Mouse (Mus musculus) right cerebral cortex, adult 18-20 months (tissue): Measurements from ENCODE around the gene Adad2.

Experiments used
- DNase-seq: peaks from one replicate; pipeline ENCODE4 v3.0.0; 2022; ENCODE audit warnings: mixed read lengths

Adad2 gene

DNA sequence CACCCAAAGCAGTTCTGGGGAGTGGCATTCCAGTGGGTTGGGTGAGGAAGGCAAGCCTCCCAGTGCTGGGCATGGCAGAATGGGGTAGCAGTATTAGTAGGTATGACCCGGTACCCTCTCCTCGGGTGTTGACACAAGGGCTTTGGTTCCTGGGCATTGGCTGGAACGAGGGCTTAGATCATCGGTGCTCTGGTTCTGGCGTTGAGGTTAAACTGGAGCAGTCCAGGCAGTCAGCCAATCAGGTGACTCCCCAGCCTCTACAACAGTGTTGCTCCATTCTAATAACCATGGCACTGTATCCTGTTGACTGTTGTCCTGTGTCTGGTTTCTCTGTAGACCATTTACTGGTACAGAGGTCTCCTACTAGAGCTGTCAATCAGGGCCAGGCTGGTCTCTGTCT lies 5.0 kb downstream of the Adad2 start:
- no peak for DNase-seq

DNA sequence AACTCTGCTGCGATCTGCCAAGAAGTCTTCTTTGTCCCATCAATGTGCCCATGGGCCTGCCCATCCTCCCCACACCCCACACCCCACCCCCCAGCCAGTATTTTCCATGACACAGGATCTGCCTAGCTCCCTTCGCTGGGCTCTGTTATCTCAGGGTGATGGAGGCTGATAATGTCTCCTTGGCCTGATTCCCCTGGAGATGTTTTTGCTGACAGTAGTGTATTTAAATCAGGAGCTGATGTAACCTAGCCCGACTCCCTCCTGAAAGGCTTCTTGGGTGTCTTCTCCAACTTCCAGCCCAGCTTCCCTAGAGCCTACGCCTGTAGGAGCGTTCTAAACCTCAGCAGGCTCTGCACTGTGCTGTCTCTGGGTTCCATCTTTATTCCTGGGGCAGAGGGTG lies 6.3 kb downstream of the Adad2 start:
- no peak for DNase-seq

DNA sequence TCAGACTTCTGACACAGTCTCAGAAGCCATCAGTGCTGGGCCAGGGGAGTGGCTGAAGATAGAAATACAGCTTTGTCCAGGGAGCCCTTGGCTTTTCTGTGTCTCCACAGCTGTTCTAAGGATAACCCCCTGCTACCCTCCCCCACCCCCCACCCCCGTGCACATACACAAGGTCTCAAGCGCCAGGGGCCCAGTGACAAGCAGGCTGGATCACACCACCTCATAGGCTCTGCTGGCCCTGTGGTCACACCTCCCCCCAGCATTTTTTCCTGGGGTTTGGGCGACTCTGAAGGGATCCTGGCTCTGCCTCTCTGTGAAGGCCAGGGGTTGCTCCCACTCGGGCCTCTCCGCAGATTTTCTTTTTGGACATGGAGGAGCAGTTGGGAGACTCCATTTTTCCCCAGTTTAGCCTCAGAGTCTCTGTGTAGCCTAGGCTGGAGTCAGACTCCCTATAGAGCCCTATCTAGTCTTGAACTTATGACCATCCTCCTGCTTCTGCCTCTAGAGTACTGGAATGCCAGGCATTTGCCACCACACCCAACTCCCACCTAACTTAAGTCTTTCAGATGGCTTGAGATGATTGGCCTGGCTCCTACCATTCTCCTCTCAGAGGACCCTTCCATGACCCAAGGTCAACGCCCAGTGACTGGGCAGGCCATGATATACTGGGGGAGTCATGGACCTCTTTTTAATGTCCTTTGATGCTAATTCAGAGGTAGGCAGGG lies 7.7 kb downstream of the Adad2 start:
- DNase-seq, result no peak

DNA sequence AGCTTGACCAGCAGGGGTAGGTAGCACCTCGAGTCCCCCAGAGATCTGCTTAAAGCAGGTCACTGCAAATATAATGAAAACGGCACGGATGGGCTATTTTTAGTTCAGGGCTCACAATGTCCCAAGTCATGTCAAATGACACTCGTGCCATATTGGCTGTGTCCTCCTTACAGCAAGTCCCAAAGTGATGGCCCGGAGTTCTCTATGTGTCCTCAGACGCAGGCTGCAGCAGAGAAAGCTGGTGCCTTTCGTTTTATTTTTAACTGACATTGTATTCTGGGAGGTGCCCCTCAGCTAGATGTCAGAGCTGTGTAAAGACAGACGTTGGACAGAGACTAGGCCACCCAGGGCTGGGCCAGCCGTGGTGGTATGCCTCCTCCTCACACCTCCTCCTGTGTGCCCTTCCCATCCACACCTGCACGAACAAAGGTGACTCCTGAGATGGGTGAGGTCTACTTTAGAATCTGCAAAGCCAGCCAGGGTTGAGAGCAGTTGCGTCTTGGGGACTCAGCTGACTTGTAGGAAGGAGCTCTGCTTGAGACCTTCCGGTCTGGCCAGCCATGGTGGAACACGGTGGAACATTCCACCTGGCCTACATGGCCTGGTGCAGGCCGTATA lies 8.4 kb downstream of the Adad2 start:
- no peak for DNase-seq

DNA sequence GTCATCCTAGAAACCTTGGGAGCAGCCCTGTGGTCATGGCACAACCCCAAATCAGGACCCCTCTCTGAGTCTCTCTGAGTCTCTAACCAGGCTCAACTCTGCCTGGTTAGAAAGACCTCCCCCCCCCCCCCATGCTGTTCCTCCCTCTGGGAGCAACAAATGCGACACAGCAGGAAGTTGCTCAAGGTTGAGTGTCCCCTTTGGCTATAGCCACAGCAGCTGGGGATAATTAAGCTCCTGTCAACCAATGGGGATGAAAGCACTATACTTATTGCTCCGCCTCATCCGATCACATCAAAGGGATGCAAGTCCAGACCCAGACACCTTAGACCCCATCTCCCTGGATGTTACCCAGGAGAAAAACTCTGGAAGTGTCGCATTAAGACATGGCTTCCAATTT lies 10.0 kb downstream of the Adad2 start:
- no peak for DNase-seq

DNA sequence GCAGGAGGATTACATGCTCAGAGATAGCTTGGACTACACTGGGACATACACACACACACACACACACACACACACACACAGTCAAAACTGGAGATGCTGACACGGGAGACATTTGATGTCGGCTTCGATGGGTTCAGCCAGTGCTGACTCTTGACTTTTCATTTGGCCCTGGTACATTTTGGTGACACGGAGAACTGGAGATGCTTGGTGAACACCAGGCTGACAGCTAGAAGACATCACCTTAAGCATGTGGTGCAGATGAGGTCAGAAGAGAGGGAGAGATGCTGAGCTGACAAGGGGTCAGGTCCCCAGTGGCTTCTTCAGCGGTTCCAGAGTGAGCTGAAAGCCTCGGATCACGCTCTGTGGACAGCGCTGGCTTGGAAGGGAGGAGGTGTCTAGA lies 10.5 kb downstream of the Adad2 start:
- DNase-seq, result no peak

DNA sequence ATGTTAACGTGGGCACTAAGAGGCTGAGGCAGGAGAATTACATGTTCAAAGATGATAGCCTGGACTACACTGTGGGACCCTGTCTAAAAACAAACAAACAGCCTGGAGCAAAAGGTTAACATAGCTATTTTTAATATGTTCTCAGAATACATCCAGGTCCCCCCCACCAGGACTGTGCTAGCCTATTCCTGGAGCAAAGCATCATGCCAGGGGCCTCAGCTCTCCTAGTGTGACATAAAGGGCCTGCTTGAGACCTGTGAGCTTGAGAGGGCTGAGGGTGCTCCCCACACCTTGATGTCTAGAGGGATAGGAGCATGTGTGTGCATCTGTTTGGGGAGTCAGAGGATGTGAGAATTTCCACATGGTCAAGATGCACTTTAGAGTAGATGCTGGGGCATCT lies 11.2 kb downstream of the Adad2 start:
- no peak for DNase-seq

DNA sequence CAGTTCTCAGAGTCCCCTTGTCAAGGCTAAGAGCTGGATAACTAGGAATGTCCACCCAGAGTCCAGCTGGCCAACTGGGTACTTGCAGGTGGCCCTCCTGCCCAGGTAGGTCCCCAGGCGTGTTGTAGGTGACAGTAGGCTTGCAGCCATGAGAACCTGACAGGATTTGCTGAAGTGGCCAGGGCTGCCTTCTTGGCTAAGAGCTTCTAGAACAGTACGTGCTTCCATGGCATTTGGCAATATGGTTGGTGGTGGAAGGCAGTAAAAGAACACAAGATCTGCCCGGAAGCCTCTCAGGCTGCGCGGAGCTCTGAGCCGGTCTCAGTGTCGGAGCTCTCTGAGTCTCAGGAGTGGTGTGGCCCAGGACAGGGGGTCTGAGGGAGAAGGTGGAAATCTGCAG lies 12.4 kb downstream of the Adad2 start:
- no peak for DNase-seq

DNA sequence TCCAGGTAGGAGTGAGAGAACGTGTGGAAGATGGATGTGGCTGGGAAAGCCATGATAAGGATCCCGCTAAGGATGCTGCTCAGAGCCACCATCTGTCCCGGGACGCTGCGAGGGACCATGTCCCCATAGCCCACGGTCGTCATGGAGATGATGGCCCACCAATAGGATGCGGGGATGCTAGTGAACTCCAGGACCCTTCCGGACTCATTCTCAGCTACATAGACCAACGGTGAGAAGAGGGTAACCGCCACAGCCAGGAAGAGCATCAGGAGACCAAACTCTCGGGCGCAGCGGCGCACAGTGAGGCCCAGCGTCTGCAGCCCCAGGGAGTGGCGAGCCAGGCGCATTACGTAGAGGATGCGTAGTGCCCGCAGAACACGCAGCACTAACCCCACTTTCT lies 13.2 kb downstream of the Adad2 start:
- DNase-seq, result no peak

DNA sequence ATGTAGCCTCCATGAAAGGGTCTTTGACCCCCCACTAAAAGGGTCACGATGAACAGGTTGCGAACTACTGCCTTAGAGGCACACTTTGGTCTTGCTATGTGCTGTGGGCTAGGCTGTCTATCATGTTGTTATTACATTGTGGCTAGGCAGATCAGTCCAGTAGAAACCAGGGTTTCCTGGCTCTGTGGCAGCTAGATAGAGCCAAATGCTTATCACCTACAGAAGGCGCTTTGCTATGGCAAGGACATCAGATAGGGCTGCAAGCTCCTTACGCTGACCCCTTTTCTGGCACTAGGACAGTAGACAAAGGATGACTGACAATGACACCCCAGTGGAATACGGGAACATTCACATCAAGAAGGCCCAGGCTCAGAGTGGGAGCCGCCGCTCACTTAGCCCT lies 14.7 kb downstream of the Adad2 start:
- no peak for DNase-seq

DNA sequence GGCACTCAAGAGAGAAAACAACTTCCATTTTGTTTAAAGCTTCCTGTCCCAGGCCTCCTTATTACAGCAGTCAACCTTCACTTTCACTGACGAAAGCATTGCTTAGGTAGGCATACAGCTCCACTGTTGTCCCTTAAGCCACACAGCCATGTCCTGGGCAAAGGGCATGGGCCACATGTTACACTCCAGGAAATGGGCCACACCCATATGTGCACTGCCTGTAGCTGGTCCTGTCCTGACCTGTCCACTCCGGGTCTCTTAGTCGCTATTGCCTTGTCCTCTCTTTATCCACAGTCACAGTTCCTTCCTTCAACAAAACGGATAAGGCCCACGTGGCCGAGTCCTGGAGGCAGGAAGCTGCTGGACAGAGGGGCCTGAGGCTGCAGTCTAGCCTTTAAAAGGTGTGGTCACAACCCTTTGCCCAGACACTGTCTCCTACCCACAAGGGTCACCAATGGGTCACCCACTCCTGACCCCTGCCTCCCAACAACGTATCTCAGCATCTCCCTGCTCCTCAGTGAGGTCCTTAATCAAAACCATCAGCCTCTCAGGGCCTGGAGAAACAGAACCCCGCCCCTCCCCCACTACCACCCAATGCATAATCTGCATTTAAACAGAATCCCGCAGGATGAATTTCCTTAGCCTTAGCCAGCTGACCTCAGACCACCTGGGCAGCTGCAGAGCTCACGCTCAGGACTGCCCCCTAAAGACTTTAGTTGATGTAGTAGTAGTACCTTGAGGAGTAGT lies 15.2 kb downstream of the Adad2 start:
- DNase-seq, result no peak

DNA sequence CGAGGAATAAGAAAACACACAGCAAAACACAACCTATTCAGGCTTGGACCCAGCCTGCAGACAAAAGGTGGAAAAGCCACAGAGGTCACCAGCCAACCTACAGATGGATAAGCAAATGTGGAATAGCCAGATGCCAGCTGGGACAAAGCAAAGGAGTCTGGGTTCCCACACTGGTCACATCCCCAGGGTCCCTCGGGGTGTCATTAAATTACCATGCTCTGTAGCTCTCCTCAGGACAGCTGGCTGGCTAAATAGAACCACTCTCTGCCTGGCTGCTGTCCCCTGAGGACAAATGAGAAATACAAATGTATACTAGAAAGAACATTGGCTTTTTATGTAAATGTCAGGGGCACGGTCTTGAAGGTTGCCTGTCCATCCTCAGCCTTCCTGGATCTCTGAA lies 18.3 kb downstream of the Adad2 start:
- DNase-seq, result no peak

DNA sequence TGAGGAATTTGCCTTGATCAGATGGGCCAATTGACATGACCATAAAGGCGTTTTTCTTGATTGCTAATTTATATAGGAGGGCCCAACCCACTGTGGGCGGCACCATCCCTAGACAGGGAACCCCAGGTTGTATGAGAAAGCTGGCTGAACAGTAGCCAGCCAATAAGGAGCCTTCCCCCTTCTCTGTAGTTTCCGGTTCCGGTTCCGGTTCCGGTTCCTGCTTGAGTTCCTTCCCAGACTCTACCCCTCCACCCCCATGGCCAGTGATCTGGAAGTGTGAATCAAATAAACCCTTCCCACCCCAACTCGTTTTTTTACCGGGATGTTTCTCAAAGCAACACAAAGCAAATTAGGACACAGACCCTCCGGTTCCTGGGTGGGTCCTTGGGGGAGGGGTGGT lies 19.7 kb downstream of the Adad2 start:
- DNase-seq, result no peak

DNA sequence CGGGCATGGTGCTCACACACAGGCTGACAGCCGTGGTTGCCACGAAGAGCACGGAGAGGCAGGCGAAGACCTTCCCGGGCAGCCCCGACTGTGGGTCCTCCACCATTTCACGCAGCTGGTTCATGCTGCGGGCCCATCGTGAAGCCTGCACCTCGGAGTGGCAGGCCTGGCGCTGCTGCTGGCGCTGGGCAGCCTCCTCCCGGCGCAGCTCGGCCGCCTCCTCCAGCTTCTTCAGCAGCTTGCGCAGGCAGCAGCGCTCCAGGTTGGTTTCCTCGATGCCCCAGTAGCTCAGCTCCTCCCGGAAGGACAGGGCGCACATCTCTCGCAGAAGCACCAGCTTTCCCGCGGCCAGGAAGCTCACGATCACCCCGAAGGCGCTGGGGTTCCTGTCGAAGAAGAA lies 20.4 kb downstream of the Adad2 start:
- DNase-seq, result no peak

DNA sequence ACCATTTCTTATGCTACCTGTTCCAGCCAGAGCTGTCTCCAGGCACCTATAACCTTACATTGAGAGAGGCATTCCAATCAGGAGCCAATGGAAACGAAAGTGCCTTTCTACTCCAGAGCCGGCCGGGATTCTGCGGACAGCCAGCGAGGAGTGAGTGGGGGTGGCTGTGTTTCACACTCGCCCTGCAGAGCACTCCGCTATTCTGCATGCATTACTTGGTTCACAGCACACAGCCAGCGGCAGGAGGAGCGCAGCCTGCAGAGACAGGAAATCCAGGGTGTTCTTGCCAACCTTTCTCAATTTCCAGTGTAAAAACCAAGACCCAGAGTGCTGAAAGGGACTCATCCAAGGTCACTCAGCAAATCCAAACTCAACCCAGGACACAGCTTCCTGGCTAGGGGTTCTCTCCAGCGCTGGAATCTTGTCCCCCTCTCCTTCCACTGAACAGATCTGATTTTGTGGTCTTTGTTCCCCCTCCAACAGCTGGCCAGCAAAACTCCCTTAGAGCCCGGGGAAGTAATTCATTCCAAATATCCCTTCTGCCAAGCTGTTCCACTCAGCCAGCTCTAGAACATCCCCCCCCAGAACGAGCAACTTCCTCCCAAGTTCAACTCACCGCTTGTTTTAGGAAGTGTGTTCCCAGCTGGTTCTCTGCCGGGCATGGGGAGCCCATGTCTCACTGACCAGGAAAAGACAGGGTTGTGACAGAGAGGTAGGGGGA lies 22.2 kb downstream of the Adad2 start:
- peak; percentile 48 for DNase-seq

DNA sequence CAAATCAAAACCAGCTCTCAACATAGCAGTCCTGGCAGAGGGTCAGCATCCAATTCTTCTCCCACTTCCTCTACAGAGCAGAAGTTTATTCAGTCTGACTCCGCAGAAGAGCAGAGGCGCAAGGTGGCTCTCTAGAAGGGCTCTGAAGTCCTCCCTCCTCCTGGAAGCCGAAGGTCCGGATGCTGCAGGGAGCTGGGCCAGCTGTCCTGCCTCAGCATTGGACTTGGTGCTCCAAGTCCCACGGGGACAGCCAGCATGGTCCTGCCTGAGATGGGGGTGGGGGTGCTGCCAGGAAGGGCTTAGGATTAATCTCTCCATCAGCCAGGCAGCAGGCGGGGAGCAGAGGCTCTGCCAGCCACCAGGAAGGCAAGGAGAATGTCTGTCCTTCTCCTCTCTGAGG lies 22.8 kb downstream of the Adad2 start, which contains the start of gene Kcng4:
Kcng4 (minus strand) TSS at position 303 of the 400 bp plus-strand sequence.
- DNase-seq, result no peak

DNA sequence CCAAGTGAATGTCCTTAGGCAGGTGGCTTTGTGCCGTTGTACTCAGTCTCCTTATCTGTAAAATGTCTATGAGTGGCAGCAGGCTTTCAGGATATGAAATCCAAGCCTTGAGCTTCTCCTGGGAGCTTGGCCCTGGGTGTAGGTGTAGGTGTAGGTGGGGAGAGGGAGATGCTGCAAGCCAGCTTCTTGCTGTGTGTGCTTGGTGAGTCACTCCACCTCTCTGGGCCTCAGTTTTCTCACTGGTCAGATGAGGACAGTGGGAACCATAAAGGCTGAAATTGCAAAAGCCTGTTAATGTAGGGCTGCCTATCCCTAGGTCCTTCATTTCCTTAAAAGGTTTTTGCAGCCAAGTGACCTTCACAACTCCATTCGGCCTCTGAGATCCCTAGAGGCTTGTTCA lies 23.4 kb downstream of the Adad2 start:
- peak; percentile 33 for DNase-seq

DNA sequence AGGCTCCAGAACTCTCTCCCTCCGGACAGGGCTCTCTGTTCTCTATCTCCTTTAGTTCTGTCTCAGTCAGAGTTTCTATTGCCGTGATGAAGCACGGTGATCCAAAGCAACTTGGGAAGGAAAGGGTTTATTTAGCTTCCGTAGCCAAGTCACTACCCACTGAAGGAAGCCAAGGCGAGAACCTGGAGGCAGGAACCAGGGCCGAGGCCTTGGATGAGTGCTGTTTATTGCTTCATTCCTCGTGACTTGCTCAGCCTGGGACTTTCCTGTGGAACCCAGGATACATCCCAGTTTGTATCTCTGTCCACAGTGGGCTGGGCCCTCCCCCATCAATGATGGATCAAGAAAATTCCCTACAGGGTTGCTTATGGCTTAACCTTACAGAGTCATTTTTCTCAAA lies 24.2 kb downstream of the Adad2 start:
- no peak for DNase-seq

DNA sequence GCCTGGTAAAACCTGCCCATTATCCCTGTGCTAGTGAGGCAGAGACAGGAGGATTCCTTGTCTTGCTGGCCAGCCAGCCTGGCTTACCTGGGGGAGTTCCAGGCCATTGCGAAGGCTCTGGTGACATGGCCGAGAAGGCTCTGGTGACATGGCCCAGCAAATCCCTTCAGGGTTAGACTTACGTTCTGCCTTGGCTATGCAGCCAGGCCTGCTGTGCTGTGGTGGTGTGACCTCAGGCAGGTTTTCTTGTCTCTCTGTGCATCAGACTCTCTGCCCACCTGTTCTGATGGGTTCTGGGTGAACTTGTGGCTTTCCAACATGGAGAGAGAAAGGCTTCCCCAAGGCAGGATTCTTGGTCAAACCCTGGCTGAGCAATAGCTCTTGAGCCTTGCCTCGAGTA lies 24.8 kb downstream of the Adad2 start:
- DNase-seq, result no peak

DNA sequence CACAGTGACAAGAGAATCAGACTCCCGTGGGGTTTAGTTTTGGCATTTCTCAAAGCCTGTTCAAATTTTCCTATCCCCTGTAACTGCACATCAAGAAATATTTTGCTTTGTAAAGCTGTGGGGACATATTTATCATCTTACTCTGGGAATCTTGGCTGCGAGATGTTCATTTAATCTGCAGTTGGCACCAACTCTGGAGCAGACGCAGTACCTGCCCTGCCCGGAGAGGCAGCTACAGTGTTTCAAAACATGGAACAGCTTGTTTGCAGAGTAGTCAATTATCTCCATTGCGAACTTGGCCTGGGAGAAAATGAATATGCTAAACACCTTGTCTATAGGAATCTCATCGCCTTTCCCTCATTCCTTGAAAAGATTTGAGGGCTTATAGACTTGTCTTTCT lies 25.7 kb downstream of the Adad2 start:
- DNase-seq, result no peak

DNA sequence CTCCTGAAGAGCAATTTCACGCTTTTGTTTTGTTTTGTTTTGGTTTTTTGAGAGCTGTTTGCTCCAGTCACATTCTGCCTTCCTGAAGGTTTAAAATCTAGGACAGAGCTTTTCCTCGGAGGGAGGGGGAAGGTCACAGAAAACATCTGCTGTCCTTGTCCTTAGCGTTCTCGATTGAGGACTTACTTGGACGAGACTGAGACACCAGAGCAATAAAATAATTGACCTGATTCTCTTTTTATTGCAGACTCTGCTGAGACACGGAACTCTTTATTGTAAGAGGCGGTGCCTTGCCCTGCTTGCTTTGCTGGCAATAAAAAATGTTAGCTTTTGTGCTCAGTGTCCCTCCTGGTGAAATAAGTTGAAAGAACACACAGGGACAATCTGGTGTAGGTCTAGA lies 27.3 kb downstream of the Adad2 start:
- no peak for DNase-seq

DNA sequence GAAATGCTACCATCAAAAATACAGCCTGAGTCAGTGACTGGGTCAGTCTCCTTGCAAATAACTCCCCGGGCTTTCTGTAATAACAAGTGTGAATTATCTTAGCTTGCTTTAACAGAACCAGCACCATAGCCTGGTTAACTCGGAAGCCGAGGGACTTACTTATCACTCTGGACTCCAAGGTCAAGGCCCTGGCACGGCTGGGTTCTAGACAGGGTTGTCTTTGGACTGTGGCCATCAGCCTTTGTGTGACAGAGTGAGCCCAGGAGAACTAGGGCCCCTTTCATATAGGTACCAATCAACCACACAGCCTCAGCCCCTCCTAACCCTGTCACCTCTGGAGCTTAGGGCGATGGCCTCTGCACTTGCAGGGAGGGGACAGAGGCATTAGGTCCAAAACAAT lies 28.5 kb downstream of the Adad2 start:
- DNase-seq, result no peak

DNA sequence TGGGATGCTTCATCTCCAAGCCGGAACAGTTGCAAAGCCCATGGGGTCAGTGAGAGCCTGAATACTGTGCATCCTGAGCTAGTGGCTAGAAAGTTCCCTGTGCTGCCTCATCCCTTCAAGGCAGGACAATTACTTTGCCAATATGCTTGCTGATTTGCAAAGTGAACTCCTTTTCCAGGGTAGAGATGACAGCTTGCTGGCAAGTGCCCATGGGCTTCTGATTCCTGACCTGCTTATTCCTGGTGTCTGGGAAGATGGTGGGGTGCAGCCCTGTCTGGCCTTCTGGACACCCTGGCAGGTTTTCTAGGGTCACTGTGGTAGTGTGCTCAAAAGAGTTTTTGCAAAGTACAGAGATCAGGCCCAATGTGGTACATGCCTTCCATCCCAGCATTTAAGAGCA lies 30.4 kb downstream of the Adad2 start:
- no peak for DNase-seq
